Mouse (Mus musculus): ENCODE data around the gene Prl3d3. TPM values are rescaled to one million over a fixed set of nuclear protein-coding genes. Genes with fewer than 3 reads are reported as not detected.
"Not testable (repeated sequence)": the region's sequence is repeated elsewhere in the genome, so short reads cannot be mapped to it uniquely, and the experiment has no call there.

The Prl3d3 gene
- polyA plus RNA-seq (2011; ENCODE audit: insufficient read length, low read depth, missing spikeins) = not detected in 2 replicates

GRCm38 (mm10) chr13:27156490-27156889, at the start of gene Prl3d3:
TSS of gene Prl3d3 (plus strand) at chr13:27156790.
- not testable (repeated sequence) for H3K4me1 ChIP-seq (ENCODE audit: control insufficient read depth, insufficient read depth, low read length); H3K4me3 ChIP-seq (ENCODE audit: insufficient read depth, low read length); H3K27ac ChIP-seq (ENCODE audit: insufficient read depth, low read length)

DNA sequence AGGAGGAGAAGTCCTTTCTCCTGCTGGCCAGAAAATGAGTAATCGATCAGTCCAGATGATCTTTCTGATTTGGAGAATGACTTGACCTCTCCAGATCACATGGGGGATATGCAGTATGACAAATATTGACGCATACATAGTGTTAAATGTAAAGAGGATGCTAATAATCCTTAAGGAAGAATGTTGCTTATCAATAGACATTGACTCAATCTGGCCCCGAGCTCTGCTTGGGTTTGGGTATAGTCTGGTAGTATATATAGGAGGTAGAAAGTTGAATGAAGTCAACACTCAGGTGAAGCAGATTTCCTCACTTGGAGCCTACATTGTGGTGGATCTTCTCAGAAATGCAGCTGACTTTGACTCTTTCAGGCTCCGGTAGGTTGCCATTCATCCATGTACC, 35.2 kb upstream of the Prl3d3 start, which contains the start of gene Prl3d2:
Gene Prl3d2 (plus strand): TSS at position 301 of the 400 bp plus-strand sequence.
- not testable (repeated sequence) for H3K4me3 ChIP-seq (ENCODE audit: insufficient read depth, low read length); H3K4me1 ChIP-seq (ENCODE audit: control insufficient read depth, insufficient read depth, low read length); H3K27ac ChIP-seq (ENCODE audit: insufficient read depth, low read length)

DNA sequence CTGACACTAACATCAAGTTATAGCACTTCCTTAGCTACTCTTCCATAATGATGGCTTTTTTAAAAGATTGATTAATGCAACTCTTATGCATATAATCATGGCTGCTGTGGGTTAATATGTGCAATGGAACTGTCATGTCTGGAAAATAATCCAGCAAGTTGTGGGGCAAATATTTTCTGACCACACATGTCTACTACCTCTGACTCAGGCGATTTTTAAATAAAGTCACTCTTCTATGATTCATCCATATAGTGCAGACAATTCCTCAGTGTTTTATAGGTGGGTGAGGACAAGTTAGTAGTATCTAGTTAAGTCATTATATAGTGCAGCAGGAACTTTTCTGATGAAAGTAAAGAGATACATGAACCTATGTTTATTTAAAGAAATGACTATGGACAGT, 8.3 kb upstream of the Prl3d3 start:
- Histone ChIP-seq H3K4me3 (ENCODE audit: insufficient read depth, low read length) (no peak overlapping the region), H3K4me1 (ENCODE audit: control insufficient read depth, insufficient read depth, low read length) (peaks cover 3% of the 10 kb centered on the region; the same call in 1 of the 2 replicates), H3K27ac (ENCODE audit: insufficient read depth, low read length) (no peak overlapping the region; the same call in 1 of the 2 replicates)
- TF ChIP-seq POLR2A (IDR thresholded peaks at IDR 0.05; ENCODE audit: low read depth, low read length) (no peak), CTCF (IDR thresholded peaks at IDR 0.05; ENCODE audit: borderline replicate concordance, insufficient read depth, low read length) (no peak)

DNA sequence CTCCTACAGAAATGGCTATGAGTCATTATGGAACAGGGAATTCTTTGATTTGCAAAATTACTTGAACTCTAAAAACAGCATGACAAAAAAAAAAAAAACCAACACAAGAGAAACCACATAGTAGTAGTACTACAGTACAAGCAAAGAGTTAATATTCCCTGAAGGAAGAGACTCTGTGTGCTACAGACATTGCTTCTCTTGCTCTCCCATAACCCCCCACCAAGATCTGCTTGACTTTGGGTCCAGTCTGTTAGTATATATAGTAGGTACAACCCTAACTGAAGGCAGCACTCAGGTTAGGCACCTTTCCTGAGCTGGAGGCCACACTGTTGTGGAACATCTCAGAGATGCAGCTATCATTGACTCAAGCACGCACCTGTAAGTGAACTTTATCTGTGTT, 39.8 kb downstream of the Prl3d3 start, which contains the start of gene Prl3c1:
Gene Prl3c1 (plus strand): TSS at position 301 of the 400 bp plus-strand sequence.
- TF ChIP-seq CTCF (IDR thresholded peaks at IDR 0.05; ENCODE audit: borderline replicate concordance, insufficient read depth, low read length) (no peak), POLR2A (IDR thresholded peaks at IDR 0.05; ENCODE audit: low read depth, low read length) (no peak)
- Histone ChIP-seq H3K27ac (ENCODE audit: insufficient read depth, low read length) (no peak within 1 kb of the TSS), H3K4me3 (ENCODE audit: insufficient read depth, low read length) (no peak within 1 kb of the TSS), H3K4me1 (ENCODE audit: control insufficient read depth, insufficient read depth, low read length) (no peaks in the 10 kb centered on the region)

Other genes starting within 250 kb of the Prl3d3 start
- not detected in 2 replicates for gene Prl, start 99.2 kb upstream of the Prl3d3 start, polyA plus RNA-seq (2011; ENCODE audit: insufficient read length, low read depth, missing spikeins)
- not detected in 2 replicates for gene Prl3d1, start 62.6 kb upstream of the Prl3d3 start, polyA plus RNA-seq (2011; ENCODE audit: insufficient read length, low read depth, missing spikeins)
- gene Prl3d2, start 35.1 kb upstream of the Prl3d3 start, polyA plus RNA-seq (2011; ENCODE audit: insufficient read length, low read depth, missing spikeins) = not detected in 2 replicates
- gene Prl3c1, start 39.9 kb downstream of the Prl3d3 start, polyA plus RNA-seq (2011; ENCODE audit: insufficient read length, low read depth, missing spikeins) = not detected in 2 replicates
- gene Prl3b1, start 85.1 kb downstream of the Prl3d3 start, polyA plus RNA-seq (2011; ENCODE audit: insufficient read length, low read depth, missing spikeins) = not detected in 2 replicates
- 0.37 TPM in 1 of 2 replicates, not detected in the other for gene Prl3a1, start 102.6 kb downstream of the Prl3d3 start, polyA plus RNA-seq (2011; ENCODE audit: insufficient read length, low read depth, missing spikeins)
- not detected in 2 replicates for gene Prl6a1, start 155.8 kb downstream of the Prl3d3 start, polyA plus RNA-seq (2011; ENCODE audit: insufficient read length, low read depth, missing spikeins)
- gene Prl8a2, start 188.9 kb downstream of the Prl3d3 start, polyA plus RNA-seq (2011; ENCODE audit: insufficient read length, low read depth, missing spikeins) = not detected in 2 replicates
- gene Prl2b1, start 234.1 kb downstream of the Prl3d3 start, polyA plus RNA-seq (2011; ENCODE audit: insufficient read length, low read depth, missing spikeins) = not detected in 2 replicates

Measured in embryonic fibroblast, embryonic 13.5 days (primary cell).